10 mouse cellular contexts compared by ENCODE assay signal in genomic region chr7:121963883-121964398, GRCm38 (mm10). TPM values are rescaled to one million over a fixed set of nuclear protein-coding genes. Genes with fewer than 3 reads are reported as not detected.
A peak's percentile ranks its signal among the peaks of the same experiment; 100 is the strongest.
DNase-seq lines count a peak whose midpoint lies in the region; ATAC-seq and TF ChIP-seq lines count a peak whose summit lies in the region.
"Had no signal": no experiment of that assay in that cellular context is flagged by ENCODE, and none has a peak within 500 bp of the region (broad histone marks: within the 10 kb centered on the region; RNA-seq: fewer than 3 reads in every experiment).

No protein-coding gene starts in this region.

- WGBS in heart, postnatal 0 days = 69% methylated on average over 6 of the region's 6 CpGs
- 54% methylated on average over 6 of the region's 6 CpGs for WGBS in heart, embryonic 12.5 days
- WGBS in small intestine, adult 2 months = 76% methylated on average over 6 of the region's 6 CpGs
- 75% methylated on average over 6 of the region's 6 CpGs for WGBS in neural tube, embryonic 15.5 days

- no peak overlapping the region for H3K4me3 ChIP-seq in heart, postnatal 0 days (ENCODE audit: low read depth, low read length)
- H3K4me3 ChIP-seq in heart, embryonic 12.5 days = no peak overlapping the region
- H3K4me3 ChIP-seq in left cerebral cortex, adult 2 months = no peak overlapping the region
- no peak overlapping the region for H3K4me3 ChIP-seq in small intestine, adult 2 months (ENCODE audit: low read depth, low read length)
- H3K4me3 ChIP-seq in neural tube, embryonic 15.5 days (replicated peaks) = no peak overlapping the region
- H3K4me3 ChIP-seq: hindbrain, embryonic 15.5 days; myocyte had no signal

- no peaks in the 10 kb centered on the region for H3K4me1 ChIP-seq in heart, postnatal 0 days (ENCODE audit: control insufficient read depth, insufficient read depth)
- H3K4me1 ChIP-seq in heart, embryonic 12.5 days (replicated peaks) = peaks cover 9% of the 10 kb centered on the region
- H3K4me1 ChIP-seq in small intestine, adult 2 months (ENCODE audit: control insufficient read depth, insufficient read depth, insufficient read length, low read length) = no peaks in the 10 kb centered on the region
- H3K4me1 ChIP-seq in neural tube, embryonic 15.5 days = no peaks in the 10 kb centered on the region
- H3K4me1 ChIP-seq: hindbrain, embryonic 15.5 days had no signal

- TF ChIP-seq CTCF in heart, postnatal 0 days (IDR thresholded peaks at IDR 0.05; ENCODE audit: low read depth) = peak; percentile 68
- TF ChIP-seq CTCF in left cerebral cortex, adult 2 months (IDR thresholded peaks at IDR 0.05) = peak; percentile 85
- peak; percentile 21; the same call in 1 of the 2 replicates for TF ChIP-seq CTCF in small intestine, adult 2 months (IDR thresholded peaks at IDR 0.05; ENCODE audit: extremely low read depth, insufficient read length, insufficient replicate concordance, low read depth, low read length)

- no peak overlapping the region for H3K4me2 ChIP-seq in heart, postnatal 0 days (ENCODE audit: low read depth, low read length)
- no peak overlapping the region for H3K4me2 ChIP-seq in heart, embryonic 12.5 days
- no peak overlapping the region for H3K4me2 ChIP-seq in neural tube, embryonic 15.5 days
- H3K4me2 ChIP-seq: hindbrain, embryonic 15.5 days had no signal

- H3K9me3 ChIP-seq in heart, postnatal 0 days (replicated peaks; ENCODE audit: control insufficient read depth, low read length) = no peaks in the 10 kb centered on the region
- H3K9me3 ChIP-seq in heart, embryonic 12.5 days (replicated peaks) = peaks cover 3% of the 10 kb centered on the region
- no peaks in the 10 kb centered on the region for H3K9me3 ChIP-seq in neural tube, embryonic 15.5 days (replicated peaks)
- H3K9me3 ChIP-seq: hindbrain, embryonic 15.5 days had no signal

- DNase-seq in heart, postnatal 0 days (ENCODE audit: low spot score) = peak; percentile 61
- peak; percentile 66 for DNase-seq in A20 (ENCODE audit: low read depth, low spot score)
- peak; percentile 75 for DNase-seq in adipocyte (ENCODE audit: low spot score)
- DNase-seq in forelimb bud, embryonic 11.5 days (ENCODE audit: low read depth, low spot score) = peak; percentile 48
- DNase-seq in left cerebral cortex, adult 2 months (ENCODE audit: extremely low spot score in 1 of 2, low spot score in 2 of 2) = peak in 1 of 2 experiments; percentile 38

- no peak for TF ChIP-seq EP300 in heart, postnatal 0 days (IDR thresholded peaks at IDR 0.05; ENCODE audit: low read depth)

- H3K36me3 ChIP-seq in heart, postnatal 0 days (replicated peaks; ENCODE audit: control insufficient read depth, insufficient read depth, low read length) = peaks cover 29% of the 10 kb centered on the region
- H3K36me3 ChIP-seq in heart, embryonic 12.5 days = peaks cover 27% of the 10 kb centered on the region
- peaks cover 25% of the 10 kb centered on the region for H3K36me3 ChIP-seq in small intestine, adult 2 months (ENCODE audit: control insufficient read depth, insufficient read depth, low read length)
- peaks cover 21% of the 10 kb centered on the region for H3K36me3 ChIP-seq in neural tube, embryonic 15.5 days

- H3K9ac ChIP-seq in heart, postnatal 0 days (replicated peaks; ENCODE audit: low read depth, low read length) = no peak overlapping the region
- H3K9ac ChIP-seq in heart, embryonic 12.5 days = no peak overlapping the region
- no peak overlapping the region for H3K9ac ChIP-seq in neural tube, embryonic 15.5 days (replicated peaks)
- H3K9ac ChIP-seq: hindbrain, embryonic 15.5 days had no signal

- intact Hi-C loops in left cerebral cortex, adult 2 months (cut with DNase I) = loop anchor here (1.0 to 10.0 kb wide), 3 partner anchors 230 to 569 kb away; partner anchors contain the start of genes Hs3st2 and Scnn1g

- no peaks in the 10 kb centered on the region for H3K27me3 ChIP-seq in heart, postnatal 0 days (ENCODE audit: control insufficient read depth, insufficient read depth, low read length)
- H3K27me3 ChIP-seq in heart, embryonic 12.5 days (replicated peaks) = no peaks in the 10 kb centered on the region
- H3K27me3 ChIP-seq in small intestine, adult 2 months (ENCODE audit: control insufficient read depth, insufficient read depth, low read length) = no peaks in the 10 kb centered on the region
- H3K27me3 ChIP-seq in neural tube, embryonic 15.5 days (replicated peaks) = no peaks in the 10 kb centered on the region
- H3K27me3 ChIP-seq: hindbrain, embryonic 15.5 days had no signal

- H3K27ac ChIP-seq in heart, postnatal 0 days (ENCODE audit: low read depth) = no peak overlapping the region
- no peak overlapping the region for H3K27ac ChIP-seq in heart, embryonic 12.5 days (ENCODE audit: poor library complexity, severe bottlenecking)
- no peak overlapping the region for H3K27ac ChIP-seq in left cerebral cortex, adult 2 months
- H3K27ac ChIP-seq in small intestine, adult 2 months (ENCODE audit: insufficient read depth, low read depth, low read length) = no peak overlapping the region
- H3K27ac ChIP-seq in neural tube, embryonic 15.5 days (replicated peaks) = no peak overlapping the region
- H3K27ac ChIP-seq: hindbrain, embryonic 15.5 days had no signal

- no peak for ATAC-seq in heart, postnatal 0 days (ENCODE audit: insufficient read depth, low read depth)
- no peak for ATAC-seq in heart, embryonic 12.5 days (ENCODE audit: insufficient number of reproducible peaks, low FRiP score)
- ATAC-seq in neural tube, embryonic 15.5 days (ENCODE audit: low FRiP score) = no peak

- no peak for TF ChIP-seq POLR2A in small intestine, adult 2 months (IDR thresholded peaks at IDR 0.05; ENCODE audit: low read depth, low read length)

RNA-seq across cellular contexts. Expression of gene Cog7, which starts 17.6 kb away (rescaled TPM):
- 19.3 and 20.4 TPM in 2 replicates for total RNA-seq in heart, postnatal 0 days (2014; rRNA removed; ENCODE audit: low replicate concordance)
- polyA plus RNA-seq in heart, postnatal 0 days (2015; fragmentation: Nextera tagmentation; extraction: Ambion mirVana) = 10.5 and 12.4 TPM in 2 replicates
- polyA plus RNA-seq in heart, embryonic 12.5 days (2016; fragmentation: Nextera tagmentation; extraction: Ambion mirVana) = 18.1 and 18.8 TPM in 2 replicates
- 10 to 100 TPM; 45.5 to 45.8 TPM for total RNA-seq in left cerebral cortex, adult 2 months (2021)
- polyA plus RNA-seq in small intestine, adult 2 months (2012; rRNA removed) = 11.7 and 20.2 TPM in 2 replicates
- 27.6 and 27.8 TPM in 2 replicates for polyA plus RNA-seq in neural tube, embryonic 15.5 days (2015; fragmentation: Nextera tagmentation; extraction: Ambion mirVana)

RNA-seq across cellular contexts. Expression of gene Gga2, which starts 57.1 kb away (rescaled TPM):
- 51.3 and 79.7 TPM in 2 replicates for total RNA-seq in heart, postnatal 0 days (2014; rRNA removed; ENCODE audit: low replicate concordance)
- polyA plus RNA-seq in heart, postnatal 0 days (2015; fragmentation: Nextera tagmentation; extraction: Ambion mirVana) = 37.5 and 38.1 TPM in 2 replicates
- polyA plus RNA-seq in heart, embryonic 12.5 days (2016; fragmentation: Nextera tagmentation; extraction: Ambion mirVana) = 98.0 and 99.4 TPM in 2 replicates
- total RNA-seq in left cerebral cortex, adult 2 months (2021) = 10 to 100 TPM; 31.2 to 34.6 TPM
- 16.0 and 17.4 TPM in 2 replicates for polyA plus RNA-seq in small intestine, adult 2 months (2012; rRNA removed)
- 53.1 and 58.6 TPM in 2 replicates for polyA plus RNA-seq in neural tube, embryonic 15.5 days (2015; fragmentation: Nextera tagmentation; extraction: Ambion mirVana)

Comparison
In these comparisons a context has a peak if more than half of its experiments do, and no peak if none do; other contexts are left out.
1. CTCF ChIP-seq: peak in every context shown above with its lines; median percentile 85 in left cerebral cortex, adult 2 months; 68 in heart, postnatal 0 days; 21 in small intestine, adult 2 months.